Mouse (Mus musculus): ENCODE results near the gene Lrp1. TPM values are rescaled to one million over a fixed set of nuclear protein-coding genes. Genes with fewer than 3 reads are reported as not detected.
A peak's percentile ranks its signal among the peaks of the same experiment; 100 is the strongest.

Lrp1 gene
- total RNA-seq, 2 experiments from 2014 or later, result 283 to 301 TPM

GRCm38 (mm10) chr10:127652906-127653638 lies 32.1 kb upstream of the Lrp1 start:
- no peak for DNase-seq (ENCODE audit: low spot score in 2 of 2)

- DNase-seq (ENCODE audit: low spot score in 2 of 2), result no peak
Observed at GRCm38 (mm10) chr10:127645791-127646190, 24.8 kb upstream of the Lrp1 start.

DNA sequence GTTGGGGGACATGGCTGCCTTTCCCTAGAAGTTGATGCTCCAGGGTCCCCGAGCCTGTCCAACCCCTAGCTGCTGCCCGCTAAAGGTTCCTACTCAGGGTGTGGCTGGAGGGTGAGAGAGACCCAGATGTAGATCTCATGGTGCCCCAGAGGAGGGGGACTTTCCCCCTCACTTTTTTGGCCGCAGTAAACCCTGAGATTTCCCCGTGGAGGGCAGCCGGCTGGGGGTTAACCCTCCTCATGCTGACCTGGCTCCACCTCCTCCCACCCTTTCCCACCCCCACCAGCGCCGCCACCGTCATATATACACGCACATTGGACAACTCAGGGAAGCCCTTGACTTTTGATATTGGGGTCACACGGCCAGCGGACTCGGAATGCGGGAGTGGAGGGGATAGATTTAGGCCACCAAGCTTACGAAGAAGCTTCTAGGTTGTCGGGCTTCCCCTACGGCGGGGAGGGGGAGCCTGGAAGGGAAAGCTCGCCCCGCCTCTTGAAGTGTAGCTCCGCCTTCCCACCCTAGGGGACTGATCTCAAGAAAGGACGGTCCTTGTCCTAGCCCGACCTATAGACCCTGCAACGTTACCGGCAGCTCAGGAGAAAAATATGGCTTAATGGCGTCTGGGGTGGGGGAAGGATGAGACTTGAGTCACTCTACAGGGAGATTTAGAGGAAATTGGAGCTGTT lies 22.7 kb upstream of the Lrp1 start:
- DNase-seq (ENCODE audit: low spot score in 2 of 2), result peak in 1 of 2 experiments; percentile 68

GRCm38 (mm10) chr10:127642772-127643552 lies 22.0 kb upstream of the Lrp1 start, which contains the start of gene Stat6:
Gene Stat6 (plus strand): TSS chr10:127642986.
- peak in 1 of 2 experiments; percentile 68 for DNase-seq (ENCODE audit: low spot score in 2 of 2)

GRCm38 (mm10) chr10:127641861-127642771 lies 21.2 kb upstream of the Lrp1 start:
- DNase-seq (ENCODE audit: low spot score in 2 of 2), result peak; percentile 75 to 80

DNA sequence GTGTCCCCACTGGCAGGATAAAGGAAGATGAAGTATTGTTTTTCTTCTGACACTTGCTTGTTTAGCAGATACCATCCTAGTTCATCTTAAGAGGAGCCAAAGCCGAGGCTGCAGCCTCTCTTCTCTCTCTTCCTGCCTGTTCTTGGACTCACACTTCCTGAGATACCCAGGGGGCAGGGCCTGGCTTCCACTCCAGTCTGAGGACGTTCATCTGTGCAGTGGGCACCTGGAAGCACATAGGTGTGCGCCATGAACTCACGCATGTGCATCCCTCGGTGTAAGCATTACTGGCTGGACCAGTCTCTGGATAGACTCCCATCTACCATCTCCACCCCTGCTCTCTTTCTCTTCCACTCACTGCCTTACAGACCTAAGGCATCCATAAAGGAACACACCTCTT lies 19.5 kb upstream of the Lrp1 start:
- DNase-seq (ENCODE audit: low spot score in 2 of 2), result no peak

GRCm38 (mm10) chr10:127632668-127633271 lies 11.8 kb upstream of the Lrp1 start:
- no peak for DNase-seq (ENCODE audit: low spot score in 2 of 2)

DNA sequence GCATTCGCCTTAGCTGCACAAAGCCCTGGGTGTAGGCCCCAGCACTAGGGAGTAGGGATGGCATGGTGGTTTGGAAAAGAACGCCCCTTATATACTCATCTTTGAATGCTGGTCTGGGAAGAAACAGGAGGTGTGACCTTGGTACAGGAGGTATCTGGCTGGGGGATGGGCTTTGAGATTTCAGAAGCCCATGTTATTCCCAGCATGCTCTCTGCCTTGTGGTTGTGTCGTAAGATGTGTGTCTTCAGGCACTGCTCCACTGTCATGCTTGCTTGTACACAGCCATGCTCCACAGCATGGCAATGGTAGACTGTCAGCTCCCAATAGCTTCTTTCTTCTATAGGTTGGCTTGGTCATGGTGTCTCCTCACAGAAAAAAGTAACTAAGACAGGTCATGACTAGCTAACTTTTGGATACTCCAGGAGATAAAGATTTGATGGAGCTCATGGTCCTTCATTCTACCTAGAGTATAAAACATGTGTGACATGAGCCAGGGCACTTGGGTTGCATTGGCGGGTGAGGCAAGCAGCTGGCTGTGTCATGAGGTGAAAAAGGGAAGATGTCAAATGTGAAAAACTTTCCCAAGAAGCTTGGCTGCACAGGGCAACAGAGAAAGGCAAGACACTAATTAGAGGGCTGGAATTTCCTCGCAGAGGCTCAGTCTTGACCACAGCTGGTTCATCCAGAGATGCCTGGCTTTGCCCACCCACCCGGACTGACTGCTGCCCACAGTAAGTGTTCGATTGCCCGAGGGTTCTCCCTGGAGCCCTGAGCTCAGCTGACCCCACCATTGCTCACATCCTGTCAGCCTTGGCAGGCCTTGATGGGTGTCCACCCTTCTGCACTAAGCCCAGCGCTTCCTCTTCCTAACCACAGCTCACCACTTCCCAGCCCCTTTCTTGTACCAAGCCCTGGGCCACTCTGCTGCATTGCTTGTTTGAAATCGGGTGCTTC lies 10.6 kb upstream of the Lrp1 start:
- DNase-seq (ENCODE audit: low spot score in 2 of 2), result no peak

DNA sequence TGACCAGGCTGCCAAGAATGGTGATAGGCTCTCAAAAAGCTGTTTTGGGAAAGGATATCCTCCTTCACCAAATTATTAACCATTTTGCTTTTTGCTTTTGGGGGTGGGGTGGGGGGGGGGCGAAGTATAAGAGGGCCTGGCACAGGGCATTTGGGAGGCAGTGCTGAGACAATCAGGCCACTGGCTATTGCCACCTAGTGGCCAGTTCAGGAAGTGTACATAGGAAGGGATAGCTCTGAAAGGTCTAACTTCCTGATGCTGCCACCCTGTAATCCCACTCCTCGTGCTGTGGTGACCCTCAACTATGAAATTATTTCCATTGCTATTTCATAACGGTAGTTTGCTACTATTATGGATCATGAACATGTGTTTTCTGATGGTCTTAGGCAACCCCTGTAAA lies 5.5 kb upstream of the Lrp1 start:
- no peak for DNase-seq (ENCODE audit: low spot score in 2 of 2)

DNA sequence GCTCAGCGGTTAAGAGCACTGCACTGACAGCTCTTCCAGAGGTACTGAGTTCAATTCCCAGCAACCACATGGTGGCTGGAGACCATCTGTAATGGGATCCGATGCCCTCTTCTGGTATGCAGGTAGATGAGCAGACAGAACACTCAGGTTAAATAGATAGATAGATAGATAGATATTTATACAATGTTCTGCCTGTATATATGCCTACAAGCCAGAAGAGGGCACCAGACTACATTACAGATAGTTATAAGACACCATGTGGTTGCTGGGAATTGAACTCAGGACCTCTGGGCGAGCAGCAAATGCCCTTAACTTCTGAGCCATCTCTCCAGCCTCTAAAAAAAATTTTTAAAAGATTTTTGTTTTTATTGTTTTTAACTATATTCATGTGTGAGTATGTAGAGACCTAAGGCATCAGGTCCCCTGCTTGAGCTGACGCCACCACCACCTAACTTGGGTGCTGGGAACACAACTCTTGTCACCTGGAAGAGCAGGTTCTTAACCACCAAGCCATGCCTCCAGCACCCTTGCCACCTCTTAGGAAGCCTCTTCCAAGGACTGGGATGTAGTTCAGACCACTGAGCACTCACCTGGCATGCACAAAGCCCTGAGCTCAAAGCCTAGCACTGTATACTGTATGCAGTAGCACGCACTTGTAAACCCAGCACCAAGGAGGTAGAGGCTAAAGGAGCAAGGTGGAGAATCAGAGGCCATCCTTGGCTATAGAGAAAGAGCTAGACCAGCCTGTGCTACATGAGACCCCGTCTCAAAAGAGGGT lies 2.7 kb upstream of the Lrp1 start:
- DNase-seq (ENCODE audit: low spot score in 2 of 2), result no peak

- no peak for DNase-seq (ENCODE audit: low spot score in 2 of 2)
Observed at GRCm38 (mm10) chr10:127622661-127623060, 1.7 kb upstream of the Lrp1 start.

- peak in 1 of 2 experiments; percentile 63 for DNase-seq (ENCODE audit: low spot score in 2 of 2)
Observed at GRCm38 (mm10) chr10:127622057-127622392, 1.1 kb upstream of the Lrp1 start.

GRCm38 (mm10) chr10:127621191-127622056 lies 476 bp upstream of the Lrp1 start:
- peak; percentile 80 to 84 for DNase-seq (ENCODE audit: low spot score in 2 of 2)

GRCm38 (mm10) chr10:127619941-127620405 lies 975 bp downstream of the Lrp1 start:
- DNase-seq (ENCODE audit: low spot score in 2 of 2), result no peak

GRCm38 (mm10) chr10:127619119-127619721 lies 1.7 kb downstream of the Lrp1 start:
- DNase-seq (ENCODE audit: low spot score in 2 of 2), result no peak

GRCm38 (mm10) chr10:127618173-127618572 lies 2.8 kb downstream of the Lrp1 start:
- DNase-seq (ENCODE audit: low spot score in 2 of 2), result no peak

DNA sequence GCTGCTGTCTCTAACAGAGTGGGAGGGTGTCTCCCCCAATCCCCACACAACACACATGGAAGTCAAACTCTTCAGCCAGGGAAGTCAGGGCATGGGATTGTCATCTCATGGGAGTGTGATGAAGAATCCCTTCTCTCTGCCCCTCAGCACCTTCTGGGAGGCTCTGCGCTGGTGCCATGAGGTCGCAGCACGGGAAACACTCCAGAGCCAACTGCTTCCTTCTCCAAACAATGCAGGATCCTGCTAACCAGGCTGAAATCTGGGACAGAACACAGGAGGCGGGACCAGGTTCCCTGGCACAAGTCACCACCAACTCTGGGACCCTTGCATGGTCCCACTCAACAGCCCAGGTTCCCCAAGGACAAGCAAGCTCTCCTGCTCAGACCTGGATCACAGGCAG lies 3.7 kb downstream of the Lrp1 start:
- no peak for DNase-seq (ENCODE audit: low spot score in 2 of 2)
